Mouse (Mus musculus) skeletal muscle tissue, postnatal 0 days (tissue): ENCODE measurements around the gene Dact3. TPM values are rescaled to one million over a fixed set of nuclear protein-coding genes. Genes with fewer than 3 reads are reported as not detected.

Experiments
- polyA plus RNA-seq: library from polyadenylated mRNA; unstranded; fragments of >200 nt; fragmentation: Nextera tagmentation; extraction: Ambion mirVana; gene quantifications from 2 replicates; pipeline ENCODE4 v1.2.1, GENCODE M21; 2015

Gene Dact3
- 2.1 and 3.8 TPM in 2 replicates for polyA plus RNA-seq

GRCm38 (mm10) chr7:16875310-16875325, at the start of gene Dact3:
Dact3 (plus strand) TSS chr7:16875317.

GRCm38 (mm10) chr7:16842645-16843063, 32.5 kb upstream of the Dact3 start, which contains the start of gene Prkd2:
Prkd2 (plus strand) TSS chr7:16842902.

GRCm38 (mm10) chr7:16891641-16892351, 16.7 kb downstream of the Dact3 start, which contains the start of gene Gng8:
Gng8 (plus strand) TSS chr7:16891786.

GRCm38 (mm10) chr7:16906281-16906680, 31.2 kb downstream of the Dact3 start, which contains the start of gene Ptgir:
Ptgir (plus strand) TSS chr7:16906490.

DNA sequence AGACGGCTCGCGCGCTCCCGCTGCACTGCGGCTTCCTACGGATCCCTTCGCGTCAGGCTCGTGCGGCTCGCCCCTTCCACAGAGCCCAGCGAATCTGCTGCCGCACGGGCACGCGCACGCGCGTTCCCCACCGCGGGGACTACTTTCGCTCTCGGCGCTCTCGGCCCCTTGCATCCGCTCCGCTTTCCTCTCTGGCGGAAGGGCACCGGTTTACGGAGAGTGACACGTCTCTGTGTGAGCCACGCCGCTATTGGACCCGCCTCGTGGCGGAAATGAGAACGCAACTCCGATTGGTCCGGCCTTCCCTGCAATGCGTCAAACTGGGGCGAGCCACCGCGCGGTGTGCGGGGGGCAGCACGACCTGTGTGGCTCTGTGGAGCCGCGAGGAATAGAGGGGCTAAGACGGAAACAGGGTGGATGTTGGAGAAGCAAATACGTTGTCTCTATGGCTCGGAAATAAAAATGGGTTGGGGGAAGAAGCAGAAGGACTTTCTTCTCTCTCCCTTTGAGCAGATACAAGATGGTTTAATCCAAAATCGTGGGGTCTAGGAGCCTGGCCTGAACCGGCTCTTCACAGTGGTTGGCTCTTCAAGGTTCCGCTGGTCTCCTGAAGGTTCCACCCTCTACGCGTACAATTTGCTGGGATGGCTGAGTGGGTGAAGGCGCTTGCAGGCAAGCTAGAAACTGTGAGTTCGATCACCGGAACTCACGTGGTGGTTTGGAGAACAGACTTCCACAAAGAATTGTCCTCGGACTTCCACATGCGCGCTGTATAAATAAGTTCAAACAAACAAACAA, 49.1 kb downstream of the Dact3 start, which contains the start of gene Calm3:
Calm3 (minus strand) TSS at position 78 of the 798 bp plus-strand sequence.

Other genes starting within 250 kb of the Dact3 start
- 0.15 TPM in 1 of 2 replicates, not detected in the other for gene Ceacam15, start 199.6 kb upstream of the Dact3 start, polyA plus RNA-seq
- not detected in 2 replicates for gene Ceacam9, start 153.4 kb upstream of the Dact3 start, polyA plus RNA-seq
- 133 and 164 TPM in 2 replicates for gene Ap2s1, start 136.9 kb upstream of the Dact3 start, polyA plus RNA-seq
- gene Slc1a5, start 94.0 kb upstream of the Dact3 start, polyA plus RNA-seq: 28.7 and 76.6 TPM in 2 replicates
- gene Strn4, start 59.4 kb upstream of the Dact3 start, polyA plus RNA-seq: 38.7 and 38.9 TPM in 2 replicates
- 16.7 and 18.5 TPM in 2 replicates for gene Fkrp, start 58.6 kb upstream of the Dact3 start, polyA plus RNA-seq
- gene Prkd2, start 32.4 kb upstream of the Dact3 start, polyA plus RNA-seq: 7.3 and 8.5 TPM in 2 replicates
- 2.1 and 2.2 TPM in 2 replicates for gene Gng8, start 16.5 kb downstream of the Dact3 start, polyA plus RNA-seq
- 1.7 and 1.9 TPM in 2 replicates for gene Ptgir, start 31.2 kb downstream of the Dact3 start, polyA plus RNA-seq
- 46.4 and 58.8 TPM in 2 replicates for gene Calm3, start 48.8 kb downstream of the Dact3 start, polyA plus RNA-seq
- 27.5 and 27.9 TPM in 2 replicates for gene Pnmal2, start 69.4 kb downstream of the Dact3 start, polyA plus RNA-seq
- 0.33 and 0.38 TPM in 2 replicates for gene Pnmal1, start 84.4 kb downstream of the Dact3 start, polyA plus RNA-seq
- 0.03 TPM in 1 of 2 replicates, not detected in the other for gene Gm42372, start 107.8 kb downstream of the Dact3 start, polyA plus RNA-seq
- gene Ccdc8, start 117.4 kb downstream of the Dact3 start, polyA plus RNA-seq: 12.8 and 14.3 TPM in 2 replicates
- gene Ppp5c, start 152.6 kb downstream of the Dact3 start, polyA plus RNA-seq: 67.2 and 70.1 TPM in 2 replicates
- gene Hif3a, start 187.1 kb downstream of the Dact3 start, polyA plus RNA-seq: 6.8 TPM in 2 replicates
- 0.23 and 0.27 TPM in 2 replicates for gene Psg16, start 198.7 kb downstream of the Dact3 start, polyA plus RNA-seq